Mouse (Mus musculus) CH12.LX (cell line): Measurements from ENCODE around the gene Mapk8ip3.

Experiments
- CTCF ChIP-seq, 2 experiments: IDR thresholded peaks in 1 of 2; conservative IDR thresholded peaks in 1 of 2; 2 replicates each; pipeline ENCODE4 v1.5.1; 2011 to 2012; ENCODE audit warnings: low read depth in 2 of 2, low read length in 2 of 2, improper control_type of control experiment in 1 of 2, inconsistent platforms in 1 of 2, mild to moderate bottlenecking in 1 of 2, moderate library complexity in 1 of 2
- GABPA ChIP-seq: IDR thresholded peaks from 2 replicates; pipeline ENCODE4 v1.6.1; 2012; ENCODE audit warnings: low read depth, low read length, improper control_type of control experiment, inconsistent platforms; ENCODE audit not compliant: insufficient replicate concordance
- HCFC1 ChIP-seq: IDR thresholded peaks from 2 replicates; pipeline ENCODE4 v1.6.1; 2012; ENCODE audit warnings: low read depth, mild to moderate bottlenecking, inconsistent platforms, low read length, improper control_type of control experiment
- IRF4 ChIP-seq: IDR thresholded peaks from 2 replicates; pipeline ENCODE4 v1.6.1; 2014; ENCODE audit warnings: low read depth, mild to moderate bottlenecking, inconsistent platforms, low read length, improper control_type of control experiment
- MAFK ChIP-seq: IDR thresholded peaks from 2 replicates; pipeline ENCODE4 v1.6.1; 2011; ENCODE audit warnings: low read length, improper control_type of control experiment; ENCODE audit not compliant: insufficient replicate concordance
- POLR2A ChIP-seq: IDR thresholded peaks from 2 replicates; pipeline ENCODE4 v1.6.1; 2011; ENCODE audit warnings: low read depth, mild to moderate bottlenecking, improper control_type of control experiment, low read length
- SIN3A ChIP-seq: IDR thresholded peaks from 2 replicates; pipeline ENCODE4 v1.6.1; 2012; ENCODE audit warnings: low read length, improper control_type of control experiment, inconsistent platforms
- SMC3 ChIP-seq: IDR thresholded peaks from 2 replicates; pipeline ENCODE4 v1.6.1; 2011; ENCODE audit warnings: low read depth, low read length, improper control_type of control experiment
- ZNF384 ChIP-seq: IDR thresholded peaks from 2 replicates; pipeline ENCODE4 v1.6.1; 2012; ENCODE audit warnings: low read depth, low read length, improper control_type of control experiment, inconsistent platforms

DNA sequence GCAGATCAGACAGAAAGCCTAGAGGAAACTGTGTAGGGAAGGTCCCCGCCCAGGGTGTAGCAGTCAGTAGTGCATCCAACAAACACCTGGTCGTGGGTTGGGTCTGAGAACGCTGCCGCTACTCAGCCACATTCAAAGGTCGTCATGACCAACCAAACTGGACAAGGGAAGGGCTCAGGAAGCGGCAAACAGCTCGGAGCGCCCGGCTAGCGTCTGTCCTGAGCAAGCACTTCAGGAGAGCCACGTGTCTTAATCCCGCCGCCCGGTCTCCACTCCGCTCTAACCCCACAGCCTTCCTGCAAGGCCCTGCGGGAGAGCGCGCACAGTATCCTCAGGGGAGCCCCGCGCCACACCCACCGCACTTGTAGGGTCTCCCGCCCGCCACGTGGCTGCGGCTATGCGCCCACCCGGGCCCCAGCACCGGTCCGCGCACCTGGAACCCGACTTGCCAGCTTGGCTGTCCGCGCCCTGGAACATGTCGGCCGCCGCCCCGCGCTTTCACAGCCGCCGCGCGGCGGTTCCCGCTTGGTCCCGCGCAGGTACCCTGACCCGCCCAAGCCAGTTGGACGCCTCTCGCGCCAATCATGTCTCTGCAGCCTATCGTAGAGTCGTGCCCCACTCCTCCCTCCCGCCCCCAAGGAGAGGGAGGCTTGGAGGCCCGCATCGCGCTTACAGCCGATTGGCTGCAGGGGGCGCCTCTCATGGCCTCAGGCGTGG, 23.5 kb upstream of the Mapk8ip3 start, which contains the start of gene Jpt2:
- no peak for TF ChIP-seq GABPA
- peak; percentile 76; the same call in 1 of the 2 replicates for TF ChIP-seq POLR2A
- peak in 1 of 2 experiments; percentile 53; a peak in 2 of 4 replicates for TF ChIP-seq CTCF (conservative IDR thresholded peaks at IDR 0.05 in 1 of 2, IDR thresholded peaks at IDR 0.05 in 1 of 2; ENCODE audit: low read depth in 2 of 2, low read length in 2 of 2)
- TF ChIP-seq ZNF384, result no peak
- TF ChIP-seq IRF4, result no peak
- TF ChIP-seq SIN3A, result peak; percentile 70; the same call in 1 of the 2 replicates
- TF ChIP-seq HCFC1, result peak; percentile 62; the same call in 1 of the 2 replicates
- no peak for TF ChIP-seq SMC3
- 0 out of 2 replicates have a peak, but pooled peaks have one; percentile 3 for TF ChIP-seq MAFK
